Mouse (Mus musculus) lung, adult 10 weeks (tissue): ENCODE measurements around the gene Oprm1. TPM values are rescaled to one million over a fixed set of nuclear protein-coding genes. Genes with fewer than 3 reads are reported as not detected.

Source experiments
- polyA plus RNA-seq: library from polyadenylated mRNA; stranded (reverse); fragments of 350-450 nt; fragmentation: Illumina TruSeq; extraction: RNeasy Lipid Tissue Mini Kit (QIAGEN cat#74804); gene quantifications from one replicate; pipeline ENCODE4 v1.2.3, GENCODE M21; 2014; ENCODE audit warnings: low read depth, low replicate concordance; ENCODE audit not compliant: insufficient read depth

Gene Oprm1
- polyA plus RNA-seq = not detected

DNA sequence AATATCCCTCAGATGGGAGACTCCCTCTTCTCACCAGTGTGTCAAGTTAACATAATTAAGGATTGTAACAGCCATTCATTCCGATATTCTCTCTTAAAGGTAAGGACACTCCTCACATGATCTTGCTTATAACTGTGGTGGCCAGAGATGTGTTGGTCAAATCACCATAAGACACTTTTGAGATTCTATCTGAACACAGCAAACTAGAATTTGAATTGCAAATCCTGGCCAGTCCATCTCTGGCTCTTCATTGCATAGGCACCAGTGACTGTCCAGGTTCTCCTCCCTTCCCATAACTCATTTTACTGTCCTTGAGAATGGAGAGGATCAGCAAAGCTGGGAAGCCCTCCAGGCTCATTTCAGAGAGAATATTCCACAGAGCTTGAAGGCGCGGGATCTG is at the start of gene Oprm1:
Gene Oprm1, plus strand, starts transcription at position 301 of the 400 bp plus-strand sequence.

DNA sequence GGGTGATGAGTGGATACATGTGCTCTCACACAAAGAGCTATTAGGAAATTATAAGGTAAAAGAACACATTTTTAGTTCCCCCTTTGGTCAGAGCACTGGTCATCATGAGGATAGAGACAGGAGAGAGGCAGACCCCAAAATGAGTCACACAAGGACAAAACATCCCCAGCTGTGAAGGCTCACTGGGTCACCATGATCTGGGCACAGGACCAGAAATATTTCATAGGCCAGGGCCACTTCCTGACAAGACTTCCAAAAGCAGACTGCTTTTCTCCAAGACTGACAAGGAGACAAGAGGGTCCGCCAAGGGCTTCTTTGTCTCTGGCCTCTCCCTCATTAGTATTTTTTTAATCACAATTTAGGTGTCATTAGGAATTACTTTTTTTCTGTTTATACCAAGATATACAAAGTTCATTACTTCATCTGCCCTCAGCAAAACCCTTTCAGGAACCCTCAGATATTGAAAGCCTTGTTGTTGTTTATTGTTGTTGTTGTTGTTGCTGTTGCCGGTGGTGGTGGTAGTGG is 3.0 kb downstream of the Oprm1 start, which contains the start of gene Gm10945:
Gene Gm10945, minus strand, starts transcription at position 475 of the 525 bp plus-strand sequence.

DNA sequence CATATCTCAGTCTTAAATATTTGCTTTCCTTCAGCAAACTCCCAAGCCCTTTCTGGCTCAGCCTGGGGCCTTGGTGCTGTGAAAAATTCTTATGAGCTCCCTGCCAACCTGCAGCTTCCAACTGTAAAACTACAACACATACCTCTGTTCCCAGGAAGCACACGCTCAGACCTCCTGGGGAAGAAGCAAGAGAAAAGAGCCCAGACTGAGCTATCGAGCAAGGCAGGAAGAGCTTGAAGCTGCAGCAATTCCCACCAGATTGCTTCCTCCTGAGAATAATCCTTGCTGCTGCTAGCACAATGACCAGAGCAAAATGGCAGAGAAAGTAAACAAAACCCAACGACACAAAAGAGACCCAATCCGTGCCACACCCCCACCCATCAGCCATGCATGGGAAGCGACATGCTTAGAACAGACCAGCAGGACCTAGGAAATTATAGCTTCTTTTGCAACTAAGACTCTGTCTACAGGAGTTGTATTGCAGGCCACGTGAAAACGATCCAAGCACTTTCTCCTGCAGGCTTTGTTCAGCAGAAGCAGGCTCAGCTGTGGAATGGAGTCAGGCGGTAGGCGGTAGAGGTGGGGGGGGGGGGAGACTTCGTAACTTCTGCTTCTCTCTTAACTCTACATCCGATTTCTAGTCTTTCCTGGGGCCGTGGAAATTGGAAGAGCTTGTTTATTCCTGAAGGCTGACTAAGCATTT is 294.2 kb downstream of the Oprm1 start, which contains the start of gene Ipcef1:
Gene Ipcef1, minus strand, starts transcription at position 164 of the 703 bp plus-strand sequence.

Other genes with a start within 250 kb of the Oprm1 start
- gene Gm10945, start 3.3 kb downstream of the Oprm1 start, polyA plus RNA-seq = not detected